Mouse (Mus musculus): ENCODE measurements around the gene Vamp2. TPM values are rescaled to one million over a fixed set of nuclear protein-coding genes. Genes with fewer than 3 reads are reported as not detected.

Gene Vamp2
- polyA plus RNA-seq, 1 experiment: 58.3 TPM

DNA sequence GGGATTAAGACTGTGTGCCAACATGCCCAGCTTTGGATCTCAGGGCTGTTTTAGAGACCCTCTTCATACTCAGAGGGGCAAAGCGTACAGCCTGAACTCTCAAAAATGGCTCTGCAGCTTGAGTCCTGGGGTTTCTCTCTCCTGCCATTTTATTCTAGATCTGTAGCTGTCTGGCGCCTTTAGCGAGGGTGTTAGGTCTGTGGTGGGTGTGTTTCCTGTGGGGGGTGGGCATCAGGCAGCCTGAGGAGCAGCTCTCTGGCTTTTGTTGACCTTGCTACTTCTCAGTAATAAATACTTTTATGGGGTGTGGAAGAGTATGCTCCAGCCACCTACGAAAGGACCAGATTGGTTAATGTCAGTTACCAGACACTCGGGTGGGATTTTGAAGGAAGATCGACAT lies 10.2 kb upstream of the Vamp2 start:
- H3K4me3 ChIP-seq (ENCODE audit: insufficient read depth, low read length): no peak overlapping the region
- TF ChIP-seq POLR2A (IDR thresholded peaks at IDR 0.05; ENCODE audit: low read depth, low read length): no peak
- TF ChIP-seq CTCF (IDR thresholded peaks at IDR 0.05; ENCODE audit: borderline replicate concordance, insufficient read depth, low read length): no peak
- peak overlapping the region; percentile 9; the same call in 1 of the 2 replicates for H3K27ac ChIP-seq (ENCODE audit: insufficient read depth, low read length)
- H3K4me1 ChIP-seq (ENCODE audit: control insufficient read depth, insufficient read depth, low read length): 0 out of 2 replicates have a peak, but pooled peaks cover 2% of the 10 kb centered on the region

DNA sequence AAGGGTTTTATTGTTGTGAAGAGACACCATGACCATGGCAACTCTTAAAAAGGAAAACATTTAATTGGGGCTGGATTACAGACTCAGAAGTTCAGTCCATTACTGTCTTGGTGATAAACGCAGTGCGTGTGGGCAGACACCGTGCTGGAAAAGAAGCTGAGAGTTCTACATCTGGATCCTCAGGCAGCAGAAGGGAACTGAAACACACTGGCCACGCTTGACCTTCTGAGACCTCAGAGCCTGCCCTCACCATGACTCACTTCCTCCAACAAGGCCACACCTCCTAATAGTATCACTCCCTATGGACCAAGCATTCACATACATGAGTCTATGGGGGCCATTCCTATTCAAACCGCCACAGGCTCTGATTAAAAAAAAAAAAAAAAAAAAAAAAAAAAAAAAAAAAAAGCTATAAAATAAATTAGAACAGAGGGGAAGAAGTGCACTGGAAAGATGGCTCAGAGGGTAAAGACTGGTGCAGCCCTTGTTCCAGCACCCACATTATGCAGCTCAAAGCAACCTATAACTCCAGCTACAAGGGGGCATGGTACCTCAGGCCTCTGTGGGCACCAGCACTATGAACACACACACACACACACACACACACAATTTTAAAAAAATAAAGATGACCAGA lies 9.4 kb upstream of the Vamp2 start:
- TF ChIP-seq CTCF (IDR thresholded peaks at IDR 0.05; ENCODE audit: borderline replicate concordance, insufficient read depth, low read length) (no peak), POLR2A (IDR thresholded peaks at IDR 0.05; ENCODE audit: low read depth, low read length) (peak; percentile 28; the same call in 1 of the 2 replicates)
- Histone ChIP-seq H3K4me1 (ENCODE audit: control insufficient read depth, insufficient read depth, low read length) (0 out of 2 replicates have a peak, but pooled peaks cover 2% of the 10 kb centered on the region), H3K27ac (ENCODE audit: insufficient read depth, low read length) (no peak overlapping the region)

DNA sequence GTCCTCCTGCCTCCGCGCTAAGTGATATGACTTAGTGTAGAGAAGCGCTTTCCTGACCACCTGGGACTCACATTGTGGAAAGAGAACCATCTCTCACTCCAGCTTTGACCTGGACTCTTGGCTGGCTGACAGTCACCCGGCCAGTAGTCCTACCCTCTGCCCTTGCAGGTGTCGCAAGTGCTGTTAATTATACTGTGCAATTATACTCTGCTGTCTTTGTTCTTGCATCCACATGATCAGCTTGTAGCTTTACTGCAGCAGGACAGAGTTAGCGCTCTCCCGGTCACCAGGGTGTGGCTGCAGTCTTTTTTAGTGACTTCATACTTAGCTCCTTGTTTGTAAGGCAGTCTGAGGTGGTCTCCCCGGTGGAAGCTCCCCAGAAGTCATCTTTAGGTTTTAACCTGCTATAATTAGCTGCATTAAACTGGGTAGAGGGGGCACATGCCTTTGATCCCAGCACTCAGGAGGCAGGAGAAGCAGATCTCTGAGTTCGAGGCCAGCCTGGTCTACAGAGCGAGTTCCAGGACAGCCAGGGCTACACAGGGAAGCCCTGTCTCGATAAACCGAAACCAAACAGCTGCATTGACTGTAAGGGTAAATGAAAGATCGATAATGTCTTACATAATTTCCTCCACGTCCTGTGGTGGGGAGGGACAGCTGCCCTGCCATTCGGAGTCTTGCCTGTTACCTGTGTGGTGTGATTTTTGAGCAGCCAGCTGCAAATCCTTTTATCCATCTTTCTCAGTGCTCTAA lies 8.0 kb upstream of the Vamp2 start:
- H3K4me3 ChIP-seq (ENCODE audit: insufficient read depth, low read length): no peak overlapping the region
- H3K4me1 ChIP-seq (ENCODE audit: control insufficient read depth, insufficient read depth, low read length): 0 out of 2 replicates have a peak, but pooled peaks cover 2% of the 10 kb centered on the region
- H3K27ac ChIP-seq (ENCODE audit: insufficient read depth, low read length): no peak overlapping the region
- TF ChIP-seq CTCF (IDR thresholded peaks at IDR 0.05; ENCODE audit: borderline replicate concordance, insufficient read depth, low read length): no peak

More for the DNA sequence above, 9.4 kb upstream of the Vamp2 start:
- H3K4me3 ChIP-seq (ENCODE audit: insufficient read depth, low read length): no peak overlapping the region

DNA sequence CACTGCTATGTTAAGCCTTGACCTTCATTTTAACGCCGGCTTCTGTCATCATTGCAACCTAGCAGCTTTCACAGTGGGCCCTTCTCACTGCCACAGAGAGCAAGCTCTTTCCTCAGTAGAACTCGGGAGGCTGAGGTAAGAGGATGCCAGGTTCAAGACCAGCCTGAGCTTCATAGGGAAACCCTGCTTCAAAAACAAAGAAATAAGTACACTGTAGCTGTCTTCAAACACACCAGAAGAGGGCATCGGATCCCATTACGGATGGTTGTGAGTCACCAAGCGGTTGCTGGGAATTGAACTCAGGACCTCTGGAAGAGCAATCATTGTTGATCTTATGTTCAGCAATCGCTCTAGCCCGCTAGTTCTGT lies 7.5 kb upstream of the Vamp2 start:
- Histone ChIP-seq H3K27ac (ENCODE audit: insufficient read depth, low read length) (no peak overlapping the region), H3K4me1 (ENCODE audit: control insufficient read depth, insufficient read depth, low read length) (0 out of 2 replicates have a peak, but pooled peaks cover 2% of the 10 kb centered on the region), H3K4me3 (ENCODE audit: insufficient read depth, low read length) (no peak overlapping the region)
- TF ChIP-seq POLR2A (IDR thresholded peaks at IDR 0.05; ENCODE audit: low read depth, low read length) (no peak), CTCF (IDR thresholded peaks at IDR 0.05; ENCODE audit: borderline replicate concordance, insufficient read depth, low read length) (no peak)

DNA sequence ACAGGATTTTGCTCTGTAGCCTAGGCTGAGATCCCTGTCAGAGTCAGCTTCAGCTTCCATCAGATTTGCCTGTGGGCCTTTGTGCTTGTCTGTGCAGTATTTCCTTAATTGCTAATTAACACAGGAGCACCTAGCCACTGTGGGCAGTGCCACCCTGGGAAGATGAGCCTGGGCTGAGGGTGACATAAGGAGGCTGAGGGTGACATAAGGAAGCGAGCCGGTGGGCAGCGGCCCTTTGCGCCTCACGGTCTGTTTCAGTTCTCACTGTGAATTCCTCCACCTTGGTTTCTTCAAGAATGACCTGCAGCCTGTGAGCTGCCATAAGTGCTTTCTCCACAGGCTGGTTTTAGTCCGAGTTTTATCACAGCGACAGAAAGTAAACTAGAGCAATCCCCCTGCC lies 6.7 kb upstream of the Vamp2 start:
- no peak for TF ChIP-seq POLR2A (IDR thresholded peaks at IDR 0.05; ENCODE audit: low read depth, low read length)
- no peak for TF ChIP-seq CTCF (IDR thresholded peaks at IDR 0.05; ENCODE audit: borderline replicate concordance, insufficient read depth, low read length)
- H3K4me3 ChIP-seq (ENCODE audit: insufficient read depth, low read length): no peak overlapping the region
- no peak overlapping the region for H3K27ac ChIP-seq (ENCODE audit: insufficient read depth, low read length)
- 0 out of 2 replicates have a peak, but pooled peaks cover under 1% of the 10 kb centered on the region for H3K4me1 ChIP-seq (ENCODE audit: control insufficient read depth, insufficient read depth, low read length)

DNA sequence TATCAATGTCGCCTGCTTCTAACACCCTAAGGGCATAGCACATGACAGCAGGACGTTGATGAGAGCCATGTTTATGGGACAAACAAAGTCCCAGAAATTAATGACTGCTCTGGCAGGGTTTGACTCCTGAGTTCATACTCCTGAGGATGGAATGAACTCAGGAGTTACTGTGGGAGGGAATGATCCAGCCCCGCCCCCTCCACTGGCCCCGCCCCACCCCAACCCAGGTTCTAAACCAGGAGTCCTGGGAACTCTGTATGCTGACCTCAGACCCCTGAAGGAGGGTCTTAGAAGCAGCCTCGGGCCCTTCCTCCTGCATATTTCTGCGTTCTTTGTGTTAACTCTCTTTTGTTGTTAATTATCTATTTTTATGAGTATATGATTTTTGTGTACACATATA lies 2.7 kb upstream of the Vamp2 start:
- no peak for TF ChIP-seq CTCF (IDR thresholded peaks at IDR 0.05; ENCODE audit: borderline replicate concordance, insufficient read depth, low read length)
- no peak for TF ChIP-seq POLR2A (IDR thresholded peaks at IDR 0.05; ENCODE audit: low read depth, low read length)
- peaks cover 2% of the 10 kb centered on the region; the same call in 1 of the 2 replicates for H3K4me1 ChIP-seq (ENCODE audit: control insufficient read depth, insufficient read depth, low read length)
- H3K4me3 ChIP-seq (ENCODE audit: insufficient read depth, low read length): no peak overlapping the region
- no peak overlapping the region for H3K27ac ChIP-seq (ENCODE audit: insufficient read depth, low read length)

DNA sequence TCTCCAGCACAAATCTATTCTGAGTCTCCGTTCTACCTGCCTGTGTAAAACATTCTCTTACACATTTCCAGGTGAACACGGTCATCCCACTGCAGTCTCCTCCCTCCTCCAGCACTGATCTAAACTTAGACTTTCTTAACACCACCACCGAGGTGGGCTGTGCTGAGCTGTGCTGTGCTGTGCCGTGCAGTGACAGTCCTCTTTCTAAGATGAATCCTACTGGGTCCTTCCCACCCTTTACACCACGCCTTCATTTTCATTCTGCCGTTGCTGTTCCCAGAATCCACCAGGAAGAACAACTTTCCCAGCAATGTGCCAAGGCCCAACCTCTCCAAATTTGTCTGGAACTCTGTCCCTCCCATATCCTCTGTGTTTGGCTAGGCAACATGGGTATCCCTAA lies 1.9 kb upstream of the Vamp2 start:
- Histone ChIP-seq H3K27ac (ENCODE audit: insufficient read depth, low read length) (no peak overlapping the region), H3K4me3 (ENCODE audit: insufficient read depth, low read length) (no peak overlapping the region), H3K4me1 (ENCODE audit: control insufficient read depth, insufficient read depth, low read length) (peaks cover 2% of the 10 kb centered on the region; the same call in 1 of the 2 replicates)
- no peak for TF ChIP-seq POLR2A (IDR thresholded peaks at IDR 0.05; ENCODE audit: low read depth, low read length)

DNA sequence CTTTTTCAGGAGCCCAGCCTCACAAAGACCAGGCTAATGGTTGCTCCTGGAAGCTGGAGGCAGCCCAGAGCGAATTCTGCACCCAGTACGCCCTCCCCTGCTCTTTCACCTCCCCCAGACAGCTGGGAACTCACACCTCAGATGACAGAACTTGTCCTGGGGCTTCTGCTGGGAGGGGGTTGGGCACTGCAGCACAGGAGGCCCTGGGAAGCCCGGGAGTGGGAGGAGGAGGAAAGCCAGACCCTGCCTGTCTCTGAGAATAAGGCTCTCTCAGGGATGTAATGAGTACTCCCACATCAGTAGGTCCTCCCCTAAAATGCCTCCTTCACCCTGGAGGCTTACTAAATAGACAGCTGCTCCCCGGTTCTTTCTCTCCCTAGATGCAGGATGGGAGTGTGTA lies 1.2 kb upstream of the Vamp2 start:
- peaks cover 2% of the 10 kb centered on the region; the same call in 1 of the 2 replicates for H3K4me1 ChIP-seq (ENCODE audit: control insufficient read depth, insufficient read depth, low read length)
- no peak overlapping the region for H3K27ac ChIP-seq (ENCODE audit: insufficient read depth, low read length)
- no peak overlapping the region for H3K4me3 ChIP-seq (ENCODE audit: insufficient read depth, low read length)
- TF ChIP-seq CTCF (IDR thresholded peaks at IDR 0.05; ENCODE audit: borderline replicate concordance, insufficient read depth, low read length) (no peak), POLR2A (IDR thresholded peaks at IDR 0.05; ENCODE audit: low read depth, low read length) (no peak)

DNA sequence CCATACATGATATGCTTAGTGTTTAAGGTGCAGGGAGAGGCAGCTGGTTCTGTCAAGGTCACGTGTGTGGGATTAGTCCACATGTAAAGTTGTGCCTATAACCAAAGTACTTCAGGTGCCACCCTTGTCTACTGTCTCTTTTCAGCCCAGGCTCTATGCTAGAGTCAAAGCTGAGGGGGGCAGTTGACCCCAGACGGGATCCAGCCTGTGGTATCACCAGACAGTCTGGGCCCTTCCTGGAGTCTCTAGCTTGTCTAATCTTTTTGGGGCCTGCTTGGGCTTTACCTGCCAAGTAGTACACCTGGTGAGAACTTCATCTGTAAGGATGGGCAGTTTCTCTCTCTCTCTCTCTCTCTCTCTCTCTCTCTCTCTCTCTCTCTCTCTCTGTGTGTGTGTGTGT lies 693 bp upstream of the Vamp2 start:
- no peak for TF ChIP-seq CTCF (IDR thresholded peaks at IDR 0.05; ENCODE audit: borderline replicate concordance, insufficient read depth, low read length)
- TF ChIP-seq POLR2A (IDR thresholded peaks at IDR 0.05; ENCODE audit: low read depth, low read length): no peak
- Histone ChIP-seq H3K27ac (ENCODE audit: insufficient read depth, low read length) (no peak overlapping the region), H3K4me3 (ENCODE audit: insufficient read depth, low read length) (no peak overlapping the region; the same call in 1 of the 2 replicates), H3K4me1 (ENCODE audit: control insufficient read depth, insufficient read depth, low read length) (peaks cover 2% of the 10 kb centered on the region; the same call in 1 of the 2 replicates)

All from embryonic fibroblast, embryonic 13.5 days (primary cell).